Mouse (Mus musculus) bone marrow, adult 2 months (tissue): Measurements from ENCODE around the gene Rc3h1. TPM values are rescaled to one million over a fixed set of nuclear protein-coding genes. Genes with fewer than 3 reads are reported as not detected.
"Not testable (repeated sequence)": the region's sequence is repeated elsewhere in the genome, so short reads cannot be mapped to it uniquely, and the experiment has no call there.

Source experiments
- H3K27ac ChIP-seq: fragments of 200-500 bp; 2 replicates; pipeline ENCODE4 v1.5.1; 2012; ENCODE audit warnings: low read depth, mild to moderate bottlenecking, control low read depth, inconsistent platforms, low read length; ENCODE audit not compliant: control insufficient read depth, poor library complexity, insufficient read depth
- H3K4me1 ChIP-seq: fragments of 200-500 bp; 2 replicates; pipeline ENCODE4 v1.6.1; 2011; ENCODE audit warnings: low read length; ENCODE audit not compliant: control insufficient read depth, insufficient read depth
- H3K4me3 ChIP-seq: fragments of 200-500 bp; replicated peaks from 2 replicates; pipeline ENCODE3; 2011; ENCODE audit warnings: mild to moderate bottlenecking, low read depth, low read length, control low read depth; ENCODE audit not compliant: control insufficient read depth
- CTCF ChIP-seq: fragments of 200-500 bp; IDR thresholded peaks from 2 replicates; pipeline ENCODE4 v1.5.1; 2011; ENCODE audit warnings: low read length, control low read depth; ENCODE audit not compliant: control insufficient read depth, insufficient read depth
- POLR2A ChIP-seq: fragments of 200-500 bp; IDR thresholded peaks from 2 replicates; pipeline ENCODE4 v1.6.1; 2011; ENCODE audit warnings: low read depth, mild to moderate bottlenecking, control low read depth, low read length, borderline replicate concordance; ENCODE audit not compliant: control insufficient read depth
- WGBS: fragments of 180-500 bp; shearing (Covaris S2); methylation state at CpG from one replicate; pipeline ENCODE4 v1.1.7; 2018; 5-methylcytosine and 5-hydroxymethylcytosine counted together
- polyA plus RNA-seq: library from polyadenylated mRNA; stranded (reverse); fragments of >200 nt; gene quantifications from 2 replicates; pipeline ENCODE4 v1.2.4, GENCODE M21; 2011; ENCODE audit warnings: low replicate concordance; ENCODE audit not compliant: missing spikeins, insufficient read depth, insufficient read length

The Rc3h1 gene
- polyA plus RNA-seq, 1 experiment: 9.1 TPM

GRCm38 (mm10) chr1:160978071-160978735 lies 72.0 kb downstream of the Rc3h1 start, which contains the start of gene Serpinc1:
TSS of gene Serpinc1 (plus strand) at chr1:160978585.
- H3K4me3 ChIP-seq: no peak within 1 kb of the TSS
- no peak within 1 kb of the TSS for H3K27ac ChIP-seq
- no peaks in the 10 kb centered on the region for H3K4me1 ChIP-seq
- WGBS: 66% methylated on average over 4 of the region's 4 CpGs
- TF ChIP-seq CTCF (no peak), POLR2A (no peak)

GRCm38 (mm10) chr1:160980021-160980420 lies 73.8 kb downstream of the Rc3h1 start:
- no peak overlapping the region for H3K27ac ChIP-seq
- H3K4me1 ChIP-seq: no peaks in the 10 kb centered on the region
- TF ChIP-seq CTCF: no peak
- no peak for TF ChIP-seq POLR2A
- WGBS: 54% methylated on average over 5 of the region's 5 CpGs
- no peak overlapping the region for H3K4me3 ChIP-seq

GRCm38 (mm10) chr1:160980537-160981234 lies 74.5 kb downstream of the Rc3h1 start:
- H3K4me1 ChIP-seq: no peaks in the 10 kb centered on the region
- H3K27ac ChIP-seq: no peak overlapping the region
- TF ChIP-seq CTCF (no peak), POLR2A (no peak)
- 85% methylated on average over 8 of the region's 8 CpGs for WGBS
- no peak overlapping the region for H3K4me3 ChIP-seq

- Histone ChIP-seq H3K4me3 (no peak overlapping the region), H3K27ac (no peak overlapping the region), H3K4me1 (no peaks in the 10 kb centered on the region)
- TF ChIP-seq CTCF: no peak
- no peak for TF ChIP-seq POLR2A
- WGBS: 94% methylated on average over 4 of the region's 4 CpGs
Measured at GRCm38 (mm10) chr1:160981337-160981736, 75.1 kb downstream of the Rc3h1 start.

- H3K4me3 ChIP-seq: no peak overlapping the region
- TF ChIP-seq POLR2A (no peak), CTCF (no peak)
- 59% methylated on average over 3 of the region's 3 CpGs for WGBS
- no peaks in the 10 kb centered on the region for H3K4me1 ChIP-seq
- H3K27ac ChIP-seq: no peak overlapping the region
Measured at GRCm38 (mm10) chr1:160982887-160983286, 76.7 kb downstream of the Rc3h1 start.

GRCm38 (mm10) chr1:160984731-160985130 lies 78.5 kb downstream of the Rc3h1 start:
- H3K4me3 ChIP-seq, H3K4me1 ChIP-seq, H3K27ac ChIP-seq: not testable (repeated sequence)
- WGBS: 63% methylated on average over 1 of the region's 1 CpGs

- 84% methylated on average over 6 of the region's 6 CpGs for WGBS
- no peak overlapping the region for H3K27ac ChIP-seq
- no peak for TF ChIP-seq POLR2A
- no peaks in the 10 kb centered on the region for H3K4me1 ChIP-seq
- H3K4me3 ChIP-seq: no peak overlapping the region
Measured at GRCm38 (mm10) chr1:160985477-160985876, 79.3 kb downstream of the Rc3h1 start.

- TF ChIP-seq CTCF (no peak), POLR2A (no peak)
- Histone ChIP-seq H3K4me3 (no peak overlapping the region), H3K27ac (no peak overlapping the region), H3K4me1 (no peaks in the 10 kb centered on the region)
- WGBS: 85% methylated on average over 17 of the region's 17 CpGs
Measured at GRCm38 (mm10) chr1:160986881-160987635, 80.8 kb downstream of the Rc3h1 start.

- Histone ChIP-seq H3K27ac (no peak overlapping the region), H3K4me1 (no peaks in the 10 kb centered on the region), H3K4me3 (no peak overlapping the region)
- 85% methylated on average over 15 of the region's 15 CpGs for WGBS
- TF ChIP-seq POLR2A (no peak), CTCF (no peak)
Measured at GRCm38 (mm10) chr1:160989395-160989794, 83.2 kb downstream of the Rc3h1 start.
